Mouse (Mus musculus) left cerebral cortex, adult 2 months (tissue): ENCODE measurements around the gene Gipc3. TPM values are rescaled to one million over a fixed set of nuclear protein-coding genes. Genes with fewer than 3 reads are reported as not detected.

Source experiments
- DNase-seq, 2 experiments: peaks; one replicate each; pipeline ENCODE4 v3.0.0; 2021 to 2022; ENCODE audit warnings: low spot score in 2 of 2, mixed read lengths in 1 of 2; ENCODE audit errors: extremely low spot score in 1 of 2
- H3K27ac ChIP-seq: fragments of 200-600 bp; 2 replicates; pipeline ENCODE4 v1.8.1; 2022
- H3K4me3 ChIP-seq: fragments of 200-600 bp; 2 replicates; pipeline ENCODE4 v1.8.1; 2022
- CTCF ChIP-seq: fragments of 200-600 bp; IDR thresholded peaks from 2 replicates; pipeline ENCODE4 v1.8.1; 2022; ENCODE audit warnings: antibody characterized with exemption, mild to moderate bottlenecking, moderate library complexity
- intact Hi-C: fragments of 180-260 bp; cut with DNase I; formaldehyde crosslinking; loops from one replicate; pipeline ENCODE4 v1.15.1; 2025
- microRNA-seq, 2 experiments: library from miRNA; unstranded; fragments of <30 nt; microRNA quantifications; one replicate each; pipeline ENCODE4 v1.2.0; 2021
- total RNA-seq, 2 experiments: library from RNA; stranded (reverse); gene quantifications; 2 replicates each; pipeline ENCODE4 v1.2.3; 2021

Gipc3 gene
- total RNA-seq, 2 experiments from 2014 or later = 1.7 to 2.1 TPM

- no peak for DNase-seq
- TF ChIP-seq CTCF = no peak
- intact Hi-C loops = no loop called here
- Histone ChIP-seq H3K27ac (no peak overlapping the region), H3K4me3 (no peak overlapping the region)
These were observed 52.2 kb downstream of the Gipc3 start for GRCm38 (mm10) chr10:81290698-81291460.

- intact Hi-C loops = loop anchor here (1.0 to 5.0 kb wide), 6 partner anchors 15 to 161 kb away; partner anchors contain the start of genes Gipc3 and Hmg20b
- TF ChIP-seq CTCF = no peak
- Histone ChIP-seq H3K27ac (no peak overlapping the region), H3K4me3 (no peak overlapping the region)
- DNase-seq = no peak
These were observed 53.3 kb downstream of the Gipc3 start for GRCm38 (mm10) chr10:81289811-81290210.

DNA sequence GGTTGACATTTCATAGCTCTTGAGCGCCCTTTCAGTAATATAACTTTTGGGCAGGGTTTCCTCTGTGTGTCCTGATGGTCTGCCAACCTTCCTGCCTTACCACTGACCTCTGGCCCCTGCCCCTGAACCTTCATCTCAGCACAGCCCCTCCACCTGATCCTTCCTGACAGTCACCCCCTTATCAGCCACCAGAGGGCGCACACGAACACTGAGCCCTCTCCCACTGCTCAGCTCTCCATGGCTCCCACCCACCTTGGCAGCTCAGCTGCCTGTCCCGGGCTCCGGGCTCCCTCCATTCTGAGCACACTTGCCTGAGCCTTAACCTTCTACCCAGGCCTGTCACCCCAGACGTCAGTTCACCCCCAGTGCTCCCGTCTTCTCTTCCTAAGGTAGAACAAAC lies 53.8 kb downstream of the Gipc3 start:
- no peak overlapping the region for H3K27ac ChIP-seq
- DNase-seq = peak; percentile 59 to 66
- TF ChIP-seq CTCF = peak; percentile 91
- H3K4me3 ChIP-seq = no peak overlapping the region
- intact Hi-C loops = loop anchor here (1.0 to 5.0 kb wide), 6 partner anchors 16 to 162 kb away; partner anchors contain the start of genes Gipc3 and Hmg20b

- intact Hi-C loops = loop anchor here (2.0 to 5.0 kb wide), 5 partner anchors 30 to 162 kb away; partner anchors contain the start of genes Gipc3 and Hmg20b
- DNase-seq = no peak
- peak; percentile 74 for TF ChIP-seq CTCF
- no peak overlapping the region for H3K27ac ChIP-seq
- H3K4me3 ChIP-seq = no peak overlapping the region
These were observed 54.5 kb downstream of the Gipc3 start for GRCm38 (mm10) chr10:81288601-81289000.

- no peak overlapping the region for H3K4me3 ChIP-seq
- TF ChIP-seq CTCF = peak; percentile 86
- intact Hi-C loops = loop anchor here (2.0 to 5.0 kb wide), 5 partner anchors 31 to 163 kb away; partner anchors contain the start of genes Gipc3 and Hmg20b
- DNase-seq = no peak
- H3K27ac ChIP-seq = no peak overlapping the region
These were observed 55.4 kb downstream of the Gipc3 start for GRCm38 (mm10) chr10:81287513-81288157.

DNA sequence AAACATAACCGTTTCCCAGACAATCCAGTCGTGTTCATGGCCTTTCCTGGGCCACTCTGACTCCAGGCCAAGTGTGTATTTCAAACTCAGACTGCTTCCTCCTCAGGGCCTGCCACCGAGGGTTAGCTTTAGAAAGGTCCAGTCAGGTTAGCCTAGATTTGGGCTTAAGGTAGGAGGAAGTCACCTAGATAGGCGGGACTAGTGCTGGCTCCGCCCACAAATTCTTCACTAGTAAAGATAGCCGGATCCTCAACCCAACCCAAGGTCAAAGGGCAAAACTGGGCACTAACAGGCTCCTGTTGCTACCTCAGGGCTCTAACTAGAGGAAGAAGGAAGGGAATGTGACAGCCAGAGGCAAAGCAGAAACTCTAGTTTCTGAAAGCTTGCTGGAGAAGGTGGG lies 56.5 kb downstream of the Gipc3 start:
- Histone ChIP-seq H3K4me3 (no peak overlapping the region), H3K27ac (no peak overlapping the region)
- no peak for DNase-seq
- no peak for TF ChIP-seq CTCF
- intact Hi-C loops = loop anchor here (5.0 kb wide), 2 partner anchors 56 to 89 kb away; partner anchors contain the start of gene Gipc3

- intact Hi-C loops = loop anchor here (5.0 kb wide), 2 partner anchors 56 to 89 kb away; partner anchors contain the start of gene Gipc3
- Histone ChIP-seq H3K27ac (no peak overlapping the region), H3K4me3 (peak overlapping the region; percentile 27)
- DNase-seq = peak; percentile 80 to 88
- no peak; the same call in 1 of the 2 replicates for TF ChIP-seq CTCF
These were observed 57.2 kb downstream of the Gipc3 start for GRCm38 (mm10) chr10:81285694-81286450.

Small RNAs within 50 kb of the gene (microRNA-seq; reads per million reads assigned to microRNA genes)
- 1.9 to 4.5 reads per million in 2 experiments for gene Mir6913

Other genes with a start within 250 kb of the Gipc3 start
- gene Creb3l3, start 244.4 kb downstream of the Gipc3 start, total RNA-seq = under 1 TPM; 0.25 to 0.33 TPM
- 100 to 1,000 TPM; 136 to 150 TPM for gene Map2k2, start 237.4 kb downstream of the Gipc3 start, total RNA-seq
- gene Zbtb7a, start 208.0 kb downstream of the Gipc3 start, total RNA-seq = 100 to 1,000 TPM; 130 to 132 TPM
- 10 to 100 TPM; 26.7 to 32.0 TPM for gene Pias4, start 175.3 kb downstream of the Gipc3 start, total RNA-seq
- 100 to 1,000 TPM; 884 to 901 TPM for gene Eef2, start 166.6 kb downstream of the Gipc3 start, total RNA-seq
- gene Dapk3, start 160.3 kb downstream of the Gipc3 start, total RNA-seq = 10 to 100 TPM; 74.6 to 89.4 TPM
- not detected for gene 4930442H23Rik, start 159.4 kb downstream of the Gipc3 start, total RNA-seq
- gene Nmrk2, start 141.2 kb downstream of the Gipc3 start, total RNA-seq = under 1 TPM in 1 of 2 experiments, not detected in 1; 0.42 TPM
- gene Atcay, start 112.4 kb downstream of the Gipc3 start, total RNA-seq = 100 to 1,000 TPM; 203 to 206 TPM
- 10 to 100 TPM; 70.9 to 76.2 TPM for gene Zfr2, start 110.1 kb downstream of the Gipc3 start, total RNA-seq
- gene Matk, start 90.3 kb downstream of the Gipc3 start, total RNA-seq = 100 to 1,000 TPM; 212 to 221 TPM
- gene Mrpl54, start 76.3 kb downstream of the Gipc3 start, total RNA-seq = 10 to 100 TPM; 41.3 to 42.8 TPM
- 10 to 100 TPM; 35.8 to 38.6 TPM for gene Apba3, start 76.3 kb downstream of the Gipc3 start, total RNA-seq
- under 1 TPM; 0.26 to 0.45 TPM for gene Tjp3, start 51.7 kb downstream of the Gipc3 start, total RNA-seq
- gene Pip5k1c, start 50.3 kb downstream of the Gipc3 start, total RNA-seq = 100 to 1,000 TPM; 431 TPM
- gene Cactin, start 22.2 kb downstream of the Gipc3 start, total RNA-seq = 10 to 100 TPM; 31.3 to 31.8 TPM
- gene Tbxa2r, start 14.5 kb downstream of the Gipc3 start, total RNA-seq = under 1 TPM; 0.70 to 0.82 TPM
- 10 to 100 TPM; 27.3 to 29.5 TPM for gene Hmg20b, start 7.2 kb upstream of the Gipc3 start, total RNA-seq
- gene Mfsd12, start 14.2 kb upstream of the Gipc3 start, total RNA-seq = 10 to 100 TPM; 38.2 to 40.2 TPM
- gene 4930404N11Rik, start 22.6 kb upstream of the Gipc3 start, total RNA-seq = 1 to 10 TPM in 1 of 2 experiments, under 1 TPM in 1; 1.00 to 1.3 TPM
- gene Fzr1, start 35.2 kb upstream of the Gipc3 start, total RNA-seq = 10 to 100 TPM; 69.1 to 70.6 TPM
- 10 to 100 TPM; 87.1 to 95.1 TPM for gene Dohh, start 41.2 kb upstream of the Gipc3 start, total RNA-seq
- gene Gm48551, start 41.2 kb upstream of the Gipc3 start, total RNA-seq = 1 to 10 TPM; 2.0 to 3.4 TPM
- 1 to 10 TPM; 5.1 to 7.1 TPM for gene Gm48552, start 45.7 kb upstream of the Gipc3 start, total RNA-seq
- gene Smim24, start 49.8 kb upstream of the Gipc3 start, total RNA-seq = 1 to 10 TPM; 1.3 to 1.4 TPM
- gene Nfic, start 112.4 kb upstream of the Gipc3 start, total RNA-seq = 10 to 100 TPM; 93.4 to 94.9 TPM
- 100 to 1,000 TPM; 284 to 288 TPM for gene Celf5, start 139.4 kb upstream of the Gipc3 start, total RNA-seq
- 10 to 100 TPM; 78.3 to 80.8 TPM for gene Ncln, start 153.1 kb upstream of the Gipc3 start, total RNA-seq
- gene S1pr4, start 156.9 kb upstream of the Gipc3 start, total RNA-seq = under 1 TPM; 0.56 to 0.70 TPM
- gene Gna15, start 181.0 kb upstream of the Gipc3 start, total RNA-seq = 1 to 10 TPM; 1.3 to 2.8 TPM
- gene Gna11, start 201.9 kb upstream of the Gipc3 start, total RNA-seq = 100 to 1,000 TPM; 106 to 110 TPM
- gene Aes, start 216.2 kb upstream of the Gipc3 start, total RNA-seq = 100 to 1,000 TPM; 637 to 727 TPM
- 10 to 100 TPM; 36.2 to 40.7 TPM for gene Tle2, start 231.3 kb upstream of the Gipc3 start, total RNA-seq